Mouse (Mus musculus): ENCODE data around the gene Ccdc158. TPM values are rescaled to one million over a fixed set of nuclear protein-coding genes. Genes with fewer than 3 reads are reported as not detected.

The Ccdc158 gene
- polyA plus RNA-seq, 1 experiment = 0.21 TPM

DNA sequence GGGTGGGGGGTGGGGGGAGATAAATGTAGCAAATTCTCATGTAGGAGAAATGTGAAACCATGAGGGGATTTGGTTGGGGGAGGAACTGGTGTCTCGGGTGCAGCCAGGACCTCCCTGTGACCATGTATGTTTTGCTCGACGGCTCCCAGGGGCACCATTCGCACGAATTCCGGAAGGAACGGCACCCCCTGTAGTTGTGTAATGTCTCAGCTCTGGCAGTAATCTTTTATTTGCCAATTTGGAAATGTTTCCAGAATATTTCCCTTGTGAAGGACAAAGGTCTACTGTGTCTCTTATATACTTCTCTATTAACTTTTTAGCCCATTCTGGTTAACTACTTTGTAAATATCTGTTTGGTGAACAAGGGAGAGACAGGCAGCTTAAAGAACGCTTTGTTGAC, 35.7 kb upstream of the Ccdc158 start:
- TF ChIP-seq CTCF (IDR thresholded peaks at IDR 0.05; ENCODE audit: low read depth, low read length) (no peak), POLR2A (IDR thresholded peaks at IDR 0.05; ENCODE audit: borderline replicate concordance, low read depth, low read length) (no peak)
- Histone ChIP-seq H3K4me1 (ENCODE audit: control insufficient read depth, insufficient read depth, low read length) (no peaks in the 10 kb centered on the region), H3K27ac (ENCODE audit: insufficient read depth, low read depth, low read length) (no peak overlapping the region), H3K4me3 (ENCODE audit: insufficient read depth, low read length) (no peak overlapping the region)

DNA sequence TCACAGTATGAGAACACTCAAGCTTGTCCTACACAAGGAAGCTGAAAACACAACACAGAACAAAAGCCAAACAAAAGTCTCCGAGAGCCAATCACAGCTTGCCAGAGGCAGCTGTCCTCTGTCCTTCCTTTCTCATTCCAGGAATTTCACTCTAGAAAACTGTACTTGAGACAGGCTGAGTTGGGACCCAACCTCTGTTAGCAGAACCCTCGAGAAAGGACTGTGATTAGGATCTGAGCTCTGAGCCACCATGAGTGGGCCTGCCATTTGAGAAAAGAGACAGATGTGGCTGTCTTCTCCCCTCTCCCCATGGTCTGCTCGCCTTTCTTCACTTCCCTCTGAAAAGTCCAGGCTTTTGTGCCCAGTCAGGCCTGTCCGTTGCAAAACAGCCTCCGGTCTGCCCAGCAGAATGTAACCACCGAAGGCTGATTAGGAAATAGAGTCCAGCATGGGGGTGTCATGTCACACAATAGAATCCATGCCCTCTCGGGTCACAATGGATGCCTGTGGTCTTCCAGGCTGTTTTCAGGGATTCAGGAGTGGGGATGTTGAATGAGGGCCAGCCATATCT, 32.9 kb upstream of the Ccdc158 start:
- TF ChIP-seq POLR2A (IDR thresholded peaks at IDR 0.05; ENCODE audit: borderline replicate concordance, low read depth, low read length) (no peak), CTCF (IDR thresholded peaks at IDR 0.05; ENCODE audit: low read depth, low read length) (no peak)
- Histone ChIP-seq H3K4me1 (ENCODE audit: control insufficient read depth, insufficient read depth, low read length) (no peaks in the 10 kb centered on the region), H3K4me3 (ENCODE audit: insufficient read depth, low read length) (no peak overlapping the region), H3K27ac (ENCODE audit: insufficient read depth, low read depth, low read length) (no peak overlapping the region)

DNA sequence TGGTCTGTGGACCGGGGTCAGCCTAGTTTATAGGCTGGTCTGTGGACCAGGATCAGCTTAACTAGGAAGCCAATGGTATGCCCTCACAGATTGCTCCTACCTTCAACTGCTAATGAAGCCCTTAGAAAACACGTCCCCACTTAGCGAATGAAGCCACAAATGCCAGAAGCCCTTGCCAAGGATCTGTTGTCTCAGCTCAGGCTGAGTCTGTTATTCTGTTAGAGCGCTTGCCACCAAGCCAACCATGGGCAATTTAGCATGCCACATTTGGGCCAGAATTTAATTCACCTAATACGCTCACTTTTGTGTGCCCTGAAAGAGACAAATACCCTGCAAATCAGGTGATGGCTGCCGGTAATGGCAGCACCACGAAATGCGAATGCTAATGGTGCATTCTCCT, 28.6 kb upstream of the Ccdc158 start:
- TF ChIP-seq CTCF (IDR thresholded peaks at IDR 0.05; ENCODE audit: low read depth, low read length) = no peak
- no peak for TF ChIP-seq POLR2A (IDR thresholded peaks at IDR 0.05; ENCODE audit: borderline replicate concordance, low read depth, low read length)
- no peak overlapping the region for H3K4me3 ChIP-seq (ENCODE audit: insufficient read depth, low read length)
- H3K27ac ChIP-seq (ENCODE audit: insufficient read depth, low read depth, low read length) = no peak overlapping the region
- H3K4me1 ChIP-seq (ENCODE audit: control insufficient read depth, insufficient read depth, low read length) = no peaks in the 10 kb centered on the region

DNA sequence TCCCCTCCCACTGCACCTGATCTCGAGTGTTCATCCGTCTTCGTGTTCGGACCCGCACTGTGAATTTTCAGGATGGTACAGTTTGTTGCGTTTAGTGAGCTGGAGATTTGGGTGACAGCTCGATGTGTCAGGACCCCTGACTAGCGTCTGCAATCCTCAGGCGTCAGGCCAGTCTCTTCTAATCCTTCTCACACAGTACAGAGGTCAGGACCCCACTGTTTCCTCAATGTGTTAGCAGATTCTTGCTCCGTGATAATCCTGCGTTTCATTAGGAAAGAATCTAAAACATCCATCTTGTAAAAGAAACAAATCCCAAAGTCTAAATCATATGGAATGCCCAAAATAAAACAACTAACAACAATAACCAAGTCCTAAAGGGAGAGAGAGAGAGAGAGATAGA, 26.7 kb upstream of the Ccdc158 start:
- Histone ChIP-seq H3K4me1 (ENCODE audit: control insufficient read depth, insufficient read depth, low read length) (no peaks in the 10 kb centered on the region), H3K27ac (ENCODE audit: insufficient read depth, low read depth, low read length) (no peak overlapping the region), H3K4me3 (ENCODE audit: insufficient read depth, low read length) (no peak overlapping the region)
- TF ChIP-seq POLR2A (IDR thresholded peaks at IDR 0.05; ENCODE audit: borderline replicate concordance, low read depth, low read length) (no peak), CTCF (IDR thresholded peaks at IDR 0.05; ENCODE audit: low read depth, low read length) (no peak)

DNA sequence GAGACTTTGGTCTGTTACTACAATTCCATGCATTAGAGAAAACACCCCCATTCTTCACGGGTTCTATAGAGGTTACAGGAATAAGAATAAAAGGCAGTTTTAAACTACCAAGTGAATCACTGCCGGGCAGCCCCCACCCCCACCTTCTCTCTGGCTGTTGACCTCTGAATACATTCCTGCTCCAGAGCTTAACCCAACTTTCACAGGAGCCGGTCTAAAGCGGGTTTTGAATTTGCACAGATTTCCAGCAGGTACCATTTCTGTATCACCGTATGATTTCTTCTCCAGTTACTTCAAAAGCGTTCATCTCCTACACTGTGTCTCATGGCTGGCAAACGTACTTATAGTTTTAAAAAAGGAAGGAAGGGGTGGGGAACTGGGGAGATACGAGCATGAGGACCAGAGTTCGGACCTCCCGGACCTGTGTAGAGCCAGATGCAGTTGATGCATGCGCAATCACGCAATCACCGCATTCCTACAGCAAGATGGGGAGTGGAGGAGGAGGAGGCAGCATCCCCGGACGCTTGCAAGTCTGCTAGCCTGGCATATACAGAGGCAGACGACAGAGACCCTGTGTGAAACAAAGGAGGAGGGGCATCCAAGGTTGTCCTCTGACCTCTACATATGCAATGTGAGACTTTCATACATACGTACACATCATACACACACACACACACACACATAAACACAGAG, 23.9 kb upstream of the Ccdc158 start:
- Histone ChIP-seq H3K4me1 (ENCODE audit: control insufficient read depth, insufficient read depth, low read length) (no peaks in the 10 kb centered on the region), H3K4me3 (ENCODE audit: insufficient read depth, low read length) (no peak overlapping the region), H3K27ac (ENCODE audit: insufficient read depth, low read depth, low read length) (no peak overlapping the region)
- TF ChIP-seq POLR2A (IDR thresholded peaks at IDR 0.05; ENCODE audit: borderline replicate concordance, low read depth, low read length) (no peak), CTCF (IDR thresholded peaks at IDR 0.05; ENCODE audit: low read depth, low read length) (no peak)

DNA sequence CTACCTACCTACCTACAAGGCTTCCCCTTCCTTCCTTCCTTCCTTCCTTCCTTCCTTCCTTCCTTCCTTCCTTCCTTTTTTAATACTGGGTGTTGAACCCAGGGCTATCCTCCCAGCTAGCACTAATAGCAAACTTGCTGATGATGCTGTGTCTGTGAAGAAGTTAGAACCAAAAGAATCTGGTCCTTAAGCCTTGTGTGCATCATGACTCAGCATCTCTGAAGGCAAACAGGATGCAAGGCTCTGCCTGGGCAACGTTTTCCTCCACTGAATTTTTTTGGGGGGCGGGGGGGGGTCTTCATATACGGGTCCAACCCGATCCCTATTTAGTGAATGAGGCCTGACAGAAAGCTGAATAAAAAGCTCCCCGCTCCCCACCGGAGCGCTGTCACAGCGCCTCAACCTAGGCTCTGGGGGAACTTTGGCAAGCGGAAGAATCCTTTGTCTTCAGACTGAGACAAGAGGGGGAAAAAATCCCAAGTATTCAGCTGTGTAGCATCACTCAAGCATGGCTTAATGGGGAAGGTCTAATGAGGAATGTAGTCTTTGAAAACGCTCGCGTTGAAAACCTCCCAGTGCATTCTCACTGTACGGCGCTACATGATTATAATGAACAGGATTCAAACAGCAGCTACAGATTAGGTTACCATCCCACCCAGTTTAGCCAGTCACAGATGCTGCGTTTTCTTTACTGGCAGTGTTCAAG, 23.2 kb upstream of the Ccdc158 start:
- Histone ChIP-seq H3K4me3 (ENCODE audit: insufficient read depth, low read length) (no peak overlapping the region), H3K27ac (ENCODE audit: insufficient read depth, low read depth, low read length) (no peak overlapping the region), H3K4me1 (ENCODE audit: control insufficient read depth, insufficient read depth, low read length) (no peaks in the 10 kb centered on the region)
- no peak for TF ChIP-seq POLR2A (IDR thresholded peaks at IDR 0.05; ENCODE audit: borderline replicate concordance, low read depth, low read length)
- TF ChIP-seq CTCF (IDR thresholded peaks at IDR 0.05; ENCODE audit: low read depth, low read length) = no peak

DNA sequence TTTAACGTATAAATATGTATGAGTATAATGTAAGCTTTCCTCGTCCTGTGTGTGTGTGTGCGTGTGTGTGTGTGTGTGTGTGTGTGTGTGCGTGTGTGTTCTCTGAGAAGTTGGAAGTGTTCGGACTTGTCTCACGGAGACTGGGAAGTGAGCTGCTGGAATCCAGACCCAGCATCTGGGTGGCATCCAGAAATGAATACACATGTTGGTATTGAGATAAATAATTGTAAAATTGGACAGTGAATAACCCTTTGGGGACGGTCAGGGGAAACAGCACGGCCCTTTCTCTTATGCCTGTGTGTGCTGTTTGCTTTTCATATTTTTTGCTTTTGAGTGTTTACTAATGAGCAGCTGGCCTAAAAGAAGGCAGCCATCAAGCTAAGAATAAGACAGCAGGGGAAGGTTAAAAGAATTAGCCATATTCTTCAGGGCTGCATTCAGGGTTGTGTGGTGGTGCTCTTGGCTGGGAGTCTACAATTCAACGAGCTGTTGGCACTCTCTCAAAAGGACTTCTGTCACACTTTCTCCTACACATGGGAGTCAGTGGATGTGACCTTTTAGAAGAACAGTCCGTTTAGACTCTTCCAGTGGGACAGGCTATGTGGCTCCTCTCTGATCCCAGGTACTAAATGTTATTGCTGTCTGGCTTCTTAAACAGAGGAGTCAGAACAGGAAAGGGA, 19.4 kb upstream of the Ccdc158 start:
- H3K4me1 ChIP-seq (ENCODE audit: control insufficient read depth, insufficient read depth, low read length) = no peaks in the 10 kb centered on the region
- no peak overlapping the region for H3K4me3 ChIP-seq (ENCODE audit: insufficient read depth, low read length)
- TF ChIP-seq CTCF (IDR thresholded peaks at IDR 0.05; ENCODE audit: low read depth, low read length) (no peak), POLR2A (IDR thresholded peaks at IDR 0.05; ENCODE audit: borderline replicate concordance, low read depth, low read length) (no peak)
- H3K27ac ChIP-seq (ENCODE audit: insufficient read depth, low read depth, low read length) = no peak overlapping the region

DNA sequence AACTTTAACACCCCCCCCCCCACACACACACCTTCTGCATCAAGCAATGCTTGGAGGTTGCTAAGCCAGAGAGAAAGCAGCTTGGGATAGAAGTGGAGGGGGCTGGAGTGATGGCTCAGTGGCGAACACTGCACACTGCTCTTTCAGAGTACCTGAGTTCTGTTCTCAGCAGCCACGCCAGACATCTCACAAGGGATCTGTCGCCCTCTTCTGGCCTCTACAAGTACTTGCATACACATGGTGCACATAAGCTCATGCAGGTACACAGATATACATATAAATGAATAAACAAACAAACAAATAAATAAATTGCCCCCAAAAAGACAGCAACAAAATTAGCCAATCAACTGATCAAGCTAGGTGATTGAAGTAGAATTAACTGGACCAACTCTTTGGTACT, 18.7 kb upstream of the Ccdc158 start:
- TF ChIP-seq CTCF (IDR thresholded peaks at IDR 0.05; ENCODE audit: low read depth, low read length) (no peak), POLR2A (IDR thresholded peaks at IDR 0.05; ENCODE audit: borderline replicate concordance, low read depth, low read length) (no peak)
- Histone ChIP-seq H3K4me1 (ENCODE audit: control insufficient read depth, insufficient read depth, low read length) (no peaks in the 10 kb centered on the region), H3K4me3 (ENCODE audit: insufficient read depth, low read length) (no peak overlapping the region), H3K27ac (ENCODE audit: insufficient read depth, low read depth, low read length) (no peak overlapping the region)

DNA sequence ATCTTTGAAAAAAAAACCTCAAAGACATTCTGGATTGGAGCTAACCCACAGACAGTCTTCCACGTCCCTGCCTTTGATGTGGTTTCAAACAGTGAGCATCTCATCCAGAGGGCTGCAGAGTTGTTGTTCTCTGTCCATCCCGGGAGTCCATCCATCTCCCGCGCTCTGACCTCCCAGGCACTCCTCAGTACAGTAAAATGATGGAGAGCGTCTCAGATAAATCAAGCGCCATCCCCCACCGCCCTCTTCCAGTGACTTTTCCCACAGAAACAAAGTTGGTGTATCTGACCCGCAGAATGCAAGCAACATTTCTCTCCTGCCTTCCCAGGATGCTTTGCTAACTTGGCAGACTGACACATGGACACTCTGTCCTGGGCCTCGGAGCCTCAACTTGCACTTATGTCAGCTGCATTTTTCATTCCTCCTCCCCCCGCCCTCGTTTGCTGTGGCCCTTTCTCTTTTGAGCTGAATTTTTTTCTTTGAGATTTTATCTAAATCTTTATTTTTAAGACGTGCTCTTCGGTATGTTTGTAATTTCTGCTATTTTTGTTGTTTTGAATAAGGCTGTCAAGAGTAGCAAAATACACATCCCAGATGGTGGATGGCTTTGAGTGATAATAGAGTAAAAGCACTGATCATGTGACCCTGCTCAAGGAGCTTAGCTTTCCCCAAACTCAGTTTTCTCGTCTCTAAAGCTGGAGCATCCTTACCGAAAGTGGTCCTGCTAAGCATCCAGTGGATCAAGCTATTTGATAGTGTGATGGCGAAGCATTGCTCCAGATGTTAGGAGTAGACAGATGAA, 17.3 kb upstream of the Ccdc158 start:
- no peaks in the 10 kb centered on the region for H3K4me1 ChIP-seq (ENCODE audit: control insufficient read depth, insufficient read depth, low read length)
- TF ChIP-seq POLR2A (IDR thresholded peaks at IDR 0.05; ENCODE audit: borderline replicate concordance, low read depth, low read length) = no peak
- TF ChIP-seq CTCF (IDR thresholded peaks at IDR 0.05; ENCODE audit: low read depth, low read length) = no peak
- no peak overlapping the region for H3K27ac ChIP-seq (ENCODE audit: insufficient read depth, low read depth, low read length)
- H3K4me3 ChIP-seq (ENCODE audit: insufficient read depth, low read length) = no peak overlapping the region
